Mouse (Mus musculus) stomach, embryonic 14.5 days (tissue): ENCODE results near the gene Atxn2. TPM values are rescaled to one million over a fixed set of nuclear protein-coding genes. Genes with fewer than 3 reads are reported as not detected.
"Not testable (repeated sequence)": the region's sequence is repeated elsewhere in the genome, so short reads cannot be mapped to it uniquely, and the experiment has no call there.

Experiments
- ATAC-seq: fragments of 200-750 bp; cut with Nextera tagmentation; 2 replicates; pipeline ENCODE4 v1.8.0; 2017; ENCODE audit warnings: low read depth, moderate TSS enrichment; ENCODE audit not compliant: insufficient number of reproducible peaks, insufficient read depth, low FRiP score
- H3K27ac ChIP-seq: fragments of 300-500 bp; sonication (generic); 2 replicates; pipeline ENCODE4 v1.5.1; 2014; ENCODE audit warnings: mild to moderate bottlenecking, low read length, moderate library complexity, mixed read lengths
- H3K27me3 ChIP-seq: fragments of 300-500 bp; sonication (generic); 2 replicates; pipeline ENCODE4 v1.6.1; 2014; ENCODE audit warnings: low read length, control low read depth, mixed read lengths; ENCODE audit not compliant: control insufficient read depth, insufficient read depth
- H3K36me3 ChIP-seq: fragments of 300-500 bp; sonication (generic); 2 replicates; pipeline ENCODE4 v1.6.1; 2014; ENCODE audit warnings: mild to moderate bottlenecking, control low read depth, low read length, moderate library complexity, mixed read lengths; ENCODE audit not compliant: control insufficient read depth, insufficient read depth
- H3K4me1 ChIP-seq: fragments of 300-500 bp; sonication (generic); 2 replicates; pipeline ENCODE4 v1.6.1; 2014; ENCODE audit warnings: low read length, control low read depth, mixed read lengths; ENCODE audit not compliant: control insufficient read depth, insufficient read depth
- H3K4me2 ChIP-seq: fragments of 300-500 bp; sonication (generic); replicated peaks from 2 replicates; pipeline ENCODE4 v1.6.1; 2014; ENCODE audit warnings: low read depth, low read length, control low read depth
- H3K4me3 ChIP-seq: fragments of 300-500 bp; sonication (generic); 2 replicates; pipeline ENCODE4 v1.5.1; 2014; ENCODE audit warnings: low read depth, low read length, control low read depth
- H3K9ac ChIP-seq: fragments of 300-500 bp; sonication (generic); replicated peaks from 2 replicates; pipeline ENCODE4 v1.6.1; 2014; ENCODE audit warnings: low read depth, mild to moderate bottlenecking, control low read depth, low read length, moderate library complexity, mixed read lengths
- H3K9me3 ChIP-seq: fragments of 300-500 bp; sonication (generic); 2 replicates; pipeline ENCODE4 v1.6.1; 2016; ENCODE audit warnings: low read depth, low read length, control low read depth; ENCODE audit not compliant: control insufficient read depth
- WGBS: fragments of 180-500 bp; shearing (Covaris S2); extraction: QIAGEN DNeasy Blood & Tissue Kit; methylation state at CpG from one replicate; pipeline ENCODE4 v1.1.7; 2014; 5-methylcytosine and 5-hydroxymethylcytosine counted together
- polyA plus RNA-seq: library from polyadenylated mRNA; unstranded; fragments of >200 nt; fragmentation: Nextera tagmentation; extraction: Ambion mirVana; gene quantifications from 2 replicates; pipeline ENCODE4 v1.2.1, GENCODE M21; 2014

Gene Atxn2
- polyA plus RNA-seq, 1 experiment from 2014 or later = 78.4 TPM

GRCm38 (mm10) chr5:121845361-121845760 lies 134.2 kb downstream of the Atxn2 start:
- Histone ChIP-seq H3K4me1 (peaks cover 15% of the 10 kb centered on the region), H3K4me2 (no peak overlapping the region), H3K27me3 (no peaks in the 10 kb centered on the region), H3K9ac (no peak overlapping the region), H3K9me3 (no peaks in the 10 kb centered on the region), H3K4me3 (no peak overlapping the region), H3K36me3 (no peaks in the 10 kb centered on the region), H3K27ac (no peak overlapping the region)
- WGBS = 32% methylated on average over 4 of the region's 4 CpGs
- no peak for ATAC-seq

GRCm38 (mm10) chr5:121846322-121846721 lies 135.2 kb downstream of the Atxn2 start:
- H3K9ac ChIP-seq = no peak overlapping the region
- ATAC-seq = no peak
- peaks cover 24% of the 10 kb centered on the region for H3K4me1 ChIP-seq
- no peaks in the 10 kb centered on the region for H3K9me3 ChIP-seq
- WGBS = 73% methylated on average over 11 of the region's 11 CpGs
- no peak overlapping the region for H3K27ac ChIP-seq
- H3K4me3 ChIP-seq = no peak overlapping the region
- H3K4me2 ChIP-seq = no peak overlapping the region
- H3K27me3 ChIP-seq = no peaks in the 10 kb centered on the region
- no peaks in the 10 kb centered on the region for H3K36me3 ChIP-seq

- H3K9me3 ChIP-seq, ATAC-seq, H3K27ac ChIP-seq, H3K4me2 ChIP-seq, H3K4me3 ChIP-seq, H3K27me3 ChIP-seq, H3K9ac ChIP-seq, H3K36me3 ChIP-seq: not testable (repeated sequence)
- WGBS = 84% methylated on average over 3 of the region's 3 CpGs
- peaks cover 20% of the 10 kb centered on the region for H3K4me1 ChIP-seq
These were observed 136.1 kb downstream of the Atxn2 start for GRCm38 (mm10) chr5:121847269-121847668.

- peak overlapping the region; percentile 89 for H3K4me2 ChIP-seq
- peak overlapping the region; percentile 83 for H3K27ac ChIP-seq
- 1% methylated on average over 17 of the region's 17 CpGs for WGBS
- H3K4me1 ChIP-seq = peaks cover 20% of the 10 kb centered on the region
- H3K9me3 ChIP-seq = no peaks in the 10 kb centered on the region
- peak overlapping the region; percentile 65 for H3K9ac ChIP-seq
- H3K4me3 ChIP-seq = peak overlapping the region; percentile 90
- peaks cover 10% of the 10 kb centered on the region for H3K36me3 ChIP-seq
- peak; percentile 31; the same call in 1 of the 2 replicates for ATAC-seq
- no peaks in the 10 kb centered on the region for H3K27me3 ChIP-seq
These were observed 136.9 kb downstream of the Atxn2 start for GRCm38 (mm10) chr5:121848035-121848519.

GRCm38 (mm10) chr5:121848743-121849142 lies 137.6 kb downstream of the Atxn2 start, which contains the start of gene Pheta1:
Pheta1 (plus strand) TSS chr5:121848984.
- Histone ChIP-seq H3K27me3 (no peaks in the 10 kb centered on the region), H3K36me3 (peaks cover 17% of the 10 kb centered on the region), H3K9me3 (no peaks in the 10 kb centered on the region), H3K4me2 (peak within 1 kb of the TSS; percentile 89), H3K27ac (peak within 1 kb of the TSS; percentile 83), H3K4me3 (peak within 1 kb of the TSS; percentile 90), H3K9ac (peak within 1 kb of the TSS; percentile 65), H3K4me1 (peaks cover 22% of the 10 kb centered on the region)
- under 1% methylated on average over 42 of the region's 42 CpGs for WGBS
- peak; percentile 87 for ATAC-seq

GRCm38 (mm10) chr5:121849478-121850349 lies 138.6 kb downstream of the Atxn2 start:
- H3K36me3 ChIP-seq = peaks cover 22% of the 10 kb centered on the region
- 37% methylated on average over 20 of the region's 20 CpGs for WGBS
- no peaks in the 10 kb centered on the region for H3K27me3 ChIP-seq
- H3K4me1 ChIP-seq = peaks cover 23% of the 10 kb centered on the region
- no peak overlapping the region for H3K27ac ChIP-seq
- peak overlapping the region; percentile 65 for H3K9ac ChIP-seq
- H3K4me2 ChIP-seq = peak overlapping the region; percentile 89
- H3K4me3 ChIP-seq = peak overlapping the region; percentile 90
- ATAC-seq = no peak
- no peaks in the 10 kb centered on the region for H3K9me3 ChIP-seq

- no peaks in the 10 kb centered on the region for H3K9me3 ChIP-seq
- H3K27ac ChIP-seq = no peak overlapping the region
- no peak overlapping the region for H3K4me2 ChIP-seq
- H3K9ac ChIP-seq = no peak overlapping the region
- H3K27me3 ChIP-seq = no peaks in the 10 kb centered on the region
- peaks cover 23% of the 10 kb centered on the region for H3K4me1 ChIP-seq
- WGBS = 78% methylated on average over 9 of the region's 9 CpGs
- H3K4me3 ChIP-seq = no peak overlapping the region
- H3K36me3 ChIP-seq = peaks cover 22% of the 10 kb centered on the region
- ATAC-seq = no peak; the same call in 1 of the 2 replicates
These were observed 142.4 kb downstream of the Atxn2 start for GRCm38 (mm10) chr5:121853368-121854051.

- no peak overlapping the region for H3K27ac ChIP-seq
- no peak overlapping the region for H3K4me3 ChIP-seq
- 78% methylated on average over 10 of the region's 10 CpGs for WGBS
- no peaks in the 10 kb centered on the region for H3K27me3 ChIP-seq
- H3K4me2 ChIP-seq = no peak overlapping the region
- H3K9ac ChIP-seq = no peak overlapping the region
- no peaks in the 10 kb centered on the region for H3K9me3 ChIP-seq
- H3K4me1 ChIP-seq = peaks cover 18% of the 10 kb centered on the region
- peaks cover 22% of the 10 kb centered on the region for H3K36me3 ChIP-seq
- ATAC-seq = no peak
These were observed 143.6 kb downstream of the Atxn2 start for GRCm38 (mm10) chr5:121854768-121855167.
